Comparison of ENCODE assay signal across 17 mouse cellular contexts in genomic region chr9:13545726-13546125, GRCm38 (mm10).
DNase-seq lines count a peak whose midpoint lies in the region; ATAC-seq and TF ChIP-seq lines count a peak whose summit lies in the region.
"Had no signal": no experiment of that assay in that cellular context is flagged by ENCODE, and none has a peak within 500 bp of the region (broad histone marks: within the 10 kb centered on the region; RNA-seq: fewer than 3 reads in every experiment).

No protein-coding gene starts in this region.

- ATAC-seq in liver, embryonic 16.5 days (ENCODE audit: low read depth) = peak; percentile 35; the same call in 1 of the 2 replicates
- peak; percentile 83 for ATAC-seq in megakaryocyte, adult 5-6 weeks (ENCODE audit: poor library complexity, severe bottlenecking)
- ATAC-seq in hindbrain, embryonic 16.5 days = no peak
- ATAC-seq: forebrain, embryonic 13.5 days; forebrain, postnatal 0 days had no signal

- no peak overlapping the region for H3K4me3 ChIP-seq in liver, embryonic 16.5 days (ENCODE audit: low read depth, low read length)
- H3K4me3 ChIP-seq in MEL (ENCODE audit: control insufficient read depth in 1 of 2, insufficient read depth in 1 of 2, low read depth in 2 of 2, low read length in 2 of 2) = no peak overlapping the region
- no peak overlapping the region for H3K4me3 ChIP-seq in hindbrain, embryonic 16.5 days (ENCODE audit: low read length)
- no peak overlapping the region for H3K4me3 ChIP-seq in embryonic facial prominence, embryonic 10.5 days
- H3K4me3 ChIP-seq: forebrain, embryonic 13.5 days; heart, embryonic 12.5 days; hindbrain, embryonic 15.5 days had no signal

- no peaks in the 10 kb centered on the region for H3K79me2 ChIP-seq in MEL (ENCODE audit: control insufficient read depth, insufficient read depth, low read length, poor library complexity)

- no peaks in the 10 kb centered on the region for H3K27me3 ChIP-seq in liver, embryonic 16.5 days (ENCODE audit: control insufficient read depth, insufficient read depth, low read depth, low read length)
- peaks cover 0 to 1% of the 10 kb centered on the region in 2 experiments; a peak in 2 of 4 replicates for H3K27me3 ChIP-seq in MEL (ENCODE audit: control insufficient read depth in 1 of 2, insufficient read depth in 2 of 2, low read length in 2 of 2)
- no peaks in the 10 kb centered on the region for H3K27me3 ChIP-seq in hindbrain, embryonic 16.5 days (replicated peaks; ENCODE audit: control insufficient read depth, insufficient read depth, low read length)
- H3K27me3 ChIP-seq in embryonic facial prominence, embryonic 10.5 days (replicated peaks; ENCODE audit: low read depth, poor library complexity, severe bottlenecking) = no peaks in the 10 kb centered on the region
- H3K27me3 ChIP-seq: CH12.LX; forebrain, embryonic 13.5 days; heart, embryonic 12.5 days; hindbrain, embryonic 15.5 days had no signal

- H3K9me3 ChIP-seq in liver, embryonic 16.5 days (replicated peaks; ENCODE audit: control insufficient read depth, low read length) = no peaks in the 10 kb centered on the region
- no peaks in the 10 kb centered on the region for H3K9me3 ChIP-seq in MEL (replicated peaks; ENCODE audit: insufficient read depth, low read length)
- H3K9me3 ChIP-seq in hindbrain, embryonic 16.5 days (ENCODE audit: control insufficient read depth, low read length) = no peaks in the 10 kb centered on the region
- no peaks in the 10 kb centered on the region for H3K9me3 ChIP-seq in embryonic facial prominence, embryonic 10.5 days
- H3K9me3 ChIP-seq: forebrain, embryonic 13.5 days; heart, embryonic 12.5 days; hindbrain, embryonic 15.5 days had no signal

- DNase-seq in liver = no peak
- peak; percentile 76 for DNase-seq in MEL (ENCODE audit: low read depth, low spot score)
- no peak for DNase-seq in embryonic facial prominence, embryonic 10.5 days (ENCODE audit: low spot score)
- no peak for DNase-seq in spleen, postnatal 36 days (ENCODE audit: low spot score in 2 of 2)
- DNase-seq: adrenal gland, adult 8-10 months; adrenal gland, postnatal 36 days; cerebellum, adult 8-10 months; cerebellum, postnatal 25 days; forebrain, postnatal 0 days; gastrocnemius, postnatal 14 days had no signal

- TF ChIP-seq EP300 in MEL (IDR thresholded peaks at IDR 0.05; ENCODE audit: low read depth in 1 of 2, low read length in 2 of 2) = peak; percentile 49 to 63

- no peak for TF ChIP-seq POLR2A in MEL (IDR thresholded peaks at IDR 0.05; ENCODE audit: control insufficient read depth in 1 of 2, insufficient read depth in 1 of 2, low read depth in 1 of 2, low read length in 2 of 2, poor library complexity in 1 of 2)

- no peaks in the 10 kb centered on the region; the same call in 1 of the 2 replicates for H3K4me1 ChIP-seq in liver, embryonic 16.5 days (ENCODE audit: control insufficient read depth, low read depth, low read length)
- peaks cover 2 to 5% of the 10 kb centered on the region in 2 experiments for H3K4me1 ChIP-seq in MEL (ENCODE audit: control insufficient read depth in 1 of 2, insufficient read depth in 2 of 2, low read length in 2 of 2)
- no peaks in the 10 kb centered on the region for H3K4me1 ChIP-seq in hindbrain, embryonic 16.5 days (ENCODE audit: control insufficient read depth, insufficient read depth, low read depth, low read length)
- peaks cover 21% of the 10 kb centered on the region for H3K4me1 ChIP-seq in embryonic facial prominence, embryonic 10.5 days

- H3K27ac ChIP-seq in liver, embryonic 16.5 days (ENCODE audit: low read length) = no peak overlapping the region
- H3K27ac ChIP-seq in MEL (ENCODE audit: control insufficient read depth, low read depth, low read length) = no peak overlapping the region
- H3K27ac ChIP-seq in hindbrain, embryonic 16.5 days (ENCODE audit: low read depth, low read length) = no peak overlapping the region
- no peak overlapping the region for H3K27ac ChIP-seq in embryonic facial prominence, embryonic 10.5 days (replicated peaks)
- H3K27ac ChIP-seq: forebrain, embryonic 13.5 days; hindbrain, embryonic 15.5 days had no signal

- H3K4me2 ChIP-seq in liver, embryonic 16.5 days (ENCODE audit: low read depth, low read length) = no peak overlapping the region
- no peak overlapping the region for H3K4me2 ChIP-seq in hindbrain, embryonic 16.5 days (ENCODE audit: low read length)
- H3K4me2 ChIP-seq: forebrain, embryonic 13.5 days; heart, embryonic 12.5 days; hindbrain, embryonic 15.5 days had no signal

- no peak for TF ChIP-seq CTCF in MEL (IDR thresholded peaks at IDR 0.05 in 2 of 3, conservative IDR thresholded peaks at IDR 0.05 in 1 of 3; ENCODE audit: control insufficient read depth in 1 of 3, insufficient read depth in 1 of 3, low read depth in 2 of 3, low read length in 3 of 3, poor library complexity in 1 of 3, severe bottlenecking in 1 of 3)

- no peak for TF ChIP-seq RAD21 in MEL (IDR thresholded peaks at IDR 0.05; ENCODE audit: low read depth, low read length)

- H3K9ac ChIP-seq in liver, embryonic 16.5 days (ENCODE audit: low read depth, low read length) = no peak overlapping the region
- H3K9ac ChIP-seq in MEL (ENCODE audit: control insufficient read depth, low read depth, low read length, poor library complexity, severe bottlenecking) = no peak overlapping the region
- H3K9ac ChIP-seq in hindbrain, embryonic 16.5 days (ENCODE audit: low read depth, low read length) = no peak overlapping the region
- H3K9ac ChIP-seq: forebrain, embryonic 13.5 days; forebrain, postnatal 0 days; heart, embryonic 12.5 days; hindbrain, embryonic 15.5 days had no signal

- 28% methylated on average over 6 of the region's 6 CpGs for WGBS in liver, embryonic 16.5 days (ENCODE audit: insufficient replicate concordance)
- 73% methylated on average over 6 of the region's 6 CpGs for whole genome bisulfite sequencing in hindbrain, embryonic 16.5 days
- 89% methylated on average over 6 of the region's 6 CpGs for WGBS in embryonic facial prominence, embryonic 10.5 days

- H3K36me3 ChIP-seq in liver, embryonic 16.5 days (ENCODE audit: control insufficient read depth, insufficient read depth) = no peaks in the 10 kb centered on the region
- H3K36me3 ChIP-seq in MEL (ENCODE audit: control insufficient read depth in 1 of 2, insufficient read depth in 2 of 2, low read length in 2 of 2) = peaks cover 0 to 11% of the 10 kb centered on the region in 2 experiments; a peak in 2 of 4 replicates
- H3K36me3 ChIP-seq in hindbrain, embryonic 16.5 days (ENCODE audit: control insufficient read depth, insufficient read depth, low read length) = no peaks in the 10 kb centered on the region
- no peaks in the 10 kb centered on the region for H3K36me3 ChIP-seq in embryonic facial prominence, embryonic 10.5 days (replicated peaks)
- H3K36me3 ChIP-seq: heart, embryonic 12.5 days; hindbrain, embryonic 15.5 days had no signal

TF ChIP-seq in MEL, 35 proteins besides CTCF, POLR2A, EP300 and RAD21:
- 0 out of 2 replicates have a peak, but pooled peaks have one; percentile 26 for TF ChIP-seq MYC (IDR thresholded peaks at IDR 0.05; ENCODE audit: low read depth, low read length)
- TF ChIP-seq KAT2A (conservative IDR thresholded peaks at IDR 0.05; ENCODE audit: low read depth, low read length) = no peak
- no peak for TF ChIP-seq ZC3H11A (IDR thresholded peaks at IDR 0.05; ENCODE audit: low read depth, low read length)
- TF ChIP-seq ETS1 (IDR thresholded peaks at IDR 0.05; ENCODE audit: low read depth, low read length) = peak; percentile 61
- peak; percentile 48 for TF ChIP-seq GATA1 (IDR thresholded peaks at IDR 0.05; ENCODE audit: low read depth, low read length)
- TF ChIP-seq BHLHE40 (IDR thresholded peaks at IDR 0.05; ENCODE audit: borderline replicate concordance, low read depth, low read length) = no peak
- peak; percentile 43; the same call in 1 of the 2 replicates for TF ChIP-seq MAX (IDR thresholded peaks at IDR 0.05; ENCODE audit: low read length)
- TF ChIP-seq MAFK (IDR thresholded peaks at IDR 0.05; ENCODE audit: borderline replicate concordance, low read depth, low read length) = peak; percentile 81; the same call in 1 of the 2 replicates
- TF ChIP-seq ELF1 (IDR thresholded peaks at IDR 0.05; ENCODE audit: low read depth, low read length) = 0 out of 2 replicates have a peak, but pooled peaks have one; percentile 30
- peak; percentile 68 for TF ChIP-seq RCOR1 (IDR thresholded peaks at IDR 0.05; ENCODE audit: low read depth, low read length)
